Mouse (Mus musculus): ENCODE measurements around the gene Camk2g.

DNA sequence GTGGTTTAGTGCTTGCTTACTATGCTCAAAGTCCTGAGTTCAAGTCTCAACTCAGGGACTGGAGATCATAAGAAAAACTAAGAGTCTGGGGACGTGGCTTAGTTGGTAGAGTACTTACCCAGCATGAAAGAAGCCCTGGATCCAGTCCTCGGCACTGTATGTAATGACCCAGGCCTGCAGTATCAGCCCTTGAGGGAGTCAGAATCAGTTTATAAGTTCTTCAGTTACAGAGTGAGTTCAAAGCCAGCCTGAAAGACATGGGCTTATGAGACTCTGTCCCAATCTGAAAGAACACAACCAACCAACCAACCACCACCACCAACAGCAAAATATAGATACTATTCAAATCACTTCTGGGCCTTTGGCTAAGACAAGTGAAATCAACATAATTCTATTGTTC is 47.6 kb upstream of the Camk2g start:
- TF ChIP-seq ZC3H11A (IDR thresholded peaks at IDR 0.05; ENCODE audit: borderline replicate concordance, low read depth, low read length) (no peak), HCFC1 (IDR thresholded peaks at IDR 0.05; ENCODE audit: borderline replicate concordance, insufficient read depth, low read length) (no peak), ZNF384 (IDR thresholded peaks at IDR 0.05; ENCODE audit: low read depth, low read length) (no peak), CHD2 (IDR thresholded peaks at IDR 0.05; ENCODE audit: low read depth, low read length) (no peak)
